Mouse (Mus musculus): ENCODE measurements around the gene Stk24. TPM values are rescaled to one million over a fixed set of nuclear protein-coding genes. Genes with fewer than 3 reads are reported as not detected.

Stk24 gene
- polyA plus RNA-seq, 1 experiment from 2014 or later, result 48.9 TPM

GRCm38 (mm10) chr14:121311083-121311482 is 68.7 kb downstream of the Stk24 start:
- Histone ChIP-seq H3K9me3 (ENCODE audit: control insufficient read depth, low read length) (no peaks in the 10 kb centered on the region), H3K4me1 (ENCODE audit: control insufficient read depth in 2 of 2, insufficient read depth in 2 of 2, low read length in 2 of 2) (peaks cover 53 to 77% of the 10 kb centered on the region in 2 experiments), H3K4me2 (ENCODE audit: low read length) (no peak overlapping the region), H3K27ac (replicated peaks in 1 of 2; ENCODE audit: control insufficient read depth in 1 of 2, insufficient read depth in 1 of 2, low read depth in 2 of 2, low read length in 2 of 2) (no peak overlapping the region), H3K4me3 (ENCODE audit: control insufficient read depth in 1 of 2, insufficient read depth in 1 of 2, low read depth in 1 of 2, low read length in 2 of 2) (no peak overlapping the region), H3K27me3 (ENCODE audit: control insufficient read depth, insufficient read depth, low read length) (no peaks in the 10 kb centered on the region), H3K36me3 (ENCODE audit: control insufficient read depth, insufficient read depth, low read length) (peaks cover 13% of the 10 kb centered on the region), H3K9ac (ENCODE audit: low read length) (no peak overlapping the region)
- WGBS, result 77% methylated on average over 2 of the region's 2 CpGs
- no peak for ATAC-seq (ENCODE audit: insufficient number of reproducible peaks, insufficient read depth, low FRiP score, low read depth)

- Histone ChIP-seq H3K27ac (replicated peaks in 1 of 2; ENCODE audit: control insufficient read depth in 1 of 2, insufficient read depth in 1 of 2, low read depth in 2 of 2, low read length in 2 of 2) (peak overlapping the region in 1 of 2 experiments; percentile 12; a peak in 1 of 4 replicates), H3K9me3 (ENCODE audit: control insufficient read depth, low read length) (no peaks in the 10 kb centered on the region), H3K4me1 (ENCODE audit: control insufficient read depth in 2 of 2, insufficient read depth in 2 of 2, low read length in 2 of 2) (peaks cover 48 to 75% of the 10 kb centered on the region in 2 experiments), H3K27me3 (ENCODE audit: control insufficient read depth, insufficient read depth, low read length) (no peaks in the 10 kb centered on the region), H3K9ac (ENCODE audit: low read length) (no peak overlapping the region), H3K4me2 (ENCODE audit: low read length) (no peak overlapping the region), H3K4me3 (ENCODE audit: control insufficient read depth in 1 of 2, insufficient read depth in 1 of 2, low read depth in 1 of 2, low read length in 2 of 2) (no peak overlapping the region), H3K36me3 (ENCODE audit: control insufficient read depth, insufficient read depth, low read length) (peaks cover 13% of the 10 kb centered on the region)
- ATAC-seq (ENCODE audit: insufficient number of reproducible peaks, insufficient read depth, low FRiP score, low read depth), result no peak
- WGBS, result 64% methylated on average over 6 of the region's 6 CpGs
These were observed 69.3 kb downstream of the Stk24 start for GRCm38 (mm10) chr14:121310325-121311080.

GRCm38 (mm10) chr14:121309909-121310308 is 69.9 kb downstream of the Stk24 start:
- H3K9me3 ChIP-seq (ENCODE audit: control insufficient read depth, low read length), result no peaks in the 10 kb centered on the region
- no peaks in the 10 kb centered on the region for H3K27me3 ChIP-seq (ENCODE audit: control insufficient read depth, insufficient read depth, low read length)
- WGBS, result 70% methylated on average over 3 of the region's 3 CpGs
- H3K4me1 ChIP-seq (ENCODE audit: control insufficient read depth in 2 of 2, insufficient read depth in 2 of 2, low read length in 2 of 2), result peaks cover 44 to 73% of the 10 kb centered on the region in 2 experiments
- no peak overlapping the region for H3K4me2 ChIP-seq (ENCODE audit: low read length)
- H3K4me3 ChIP-seq (ENCODE audit: control insufficient read depth in 1 of 2, insufficient read depth in 1 of 2, low read depth in 1 of 2, low read length in 2 of 2), result no peak overlapping the region
- H3K9ac ChIP-seq (ENCODE audit: low read length), result no peak overlapping the region
- ATAC-seq (ENCODE audit: insufficient number of reproducible peaks, insufficient read depth, low FRiP score, low read depth), result no peak
- H3K27ac ChIP-seq (replicated peaks in 1 of 2; ENCODE audit: control insufficient read depth in 1 of 2, insufficient read depth in 1 of 2, low read depth in 2 of 2, low read length in 2 of 2), result peak overlapping the region in 1 of 2 experiments; percentile 12; a peak in 1 of 4 replicates
- H3K36me3 ChIP-seq (ENCODE audit: control insufficient read depth, insufficient read depth, low read length), result peaks cover 13% of the 10 kb centered on the region

GRCm38 (mm10) chr14:121305316-121306064 is 74.3 kb downstream of the Stk24 start:
- no peak overlapping the region for H3K27ac ChIP-seq (replicated peaks in 1 of 2; ENCODE audit: control insufficient read depth in 1 of 2, insufficient read depth in 1 of 2, low read depth in 2 of 2, low read length in 2 of 2)
- WGBS, result 65% methylated on average over 8 of the region's 8 CpGs

GRCm38 (mm10) chr14:121304523-121304922 is 75.3 kb downstream of the Stk24 start:
- no peaks in the 10 kb centered on the region for H3K27me3 ChIP-seq (ENCODE audit: control insufficient read depth, insufficient read depth, low read length)
- peaks cover 46% of the 10 kb centered on the region for H3K36me3 ChIP-seq (ENCODE audit: control insufficient read depth, insufficient read depth, low read length)
- peaks cover 11 to 35% of the 10 kb centered on the region in 2 experiments for H3K4me1 ChIP-seq (ENCODE audit: control insufficient read depth in 2 of 2, insufficient read depth in 2 of 2, low read length in 2 of 2)
- no peak overlapping the region for H3K27ac ChIP-seq (replicated peaks in 1 of 2; ENCODE audit: control insufficient read depth in 1 of 2, insufficient read depth in 1 of 2, low read depth in 2 of 2, low read length in 2 of 2)
- H3K4me3 ChIP-seq (ENCODE audit: control insufficient read depth in 1 of 2, insufficient read depth in 1 of 2, low read depth in 1 of 2, low read length in 2 of 2), result no peak overlapping the region
- no peaks in the 10 kb centered on the region for H3K9me3 ChIP-seq (ENCODE audit: control insufficient read depth, low read length)
- no peak overlapping the region for H3K9ac ChIP-seq (ENCODE audit: low read length)
- H3K4me2 ChIP-seq (ENCODE audit: low read length), result no peak overlapping the region
- 36% methylated on average over 7 of the region's 7 CpGs for WGBS
- ATAC-seq (ENCODE audit: insufficient number of reproducible peaks, insufficient read depth, low FRiP score, low read depth), result no peak

More at GRCm38 (mm10) chr14:121305316-121306064, 74.3 kb downstream of the Stk24 start:
- Histone ChIP-seq H3K36me3 (ENCODE audit: control insufficient read depth, insufficient read depth, low read length) (peaks cover 36% of the 10 kb centered on the region), H3K4me3 (ENCODE audit: control insufficient read depth in 1 of 2, insufficient read depth in 1 of 2, low read depth in 1 of 2, low read length in 2 of 2) (no peak overlapping the region), H3K9me3 (ENCODE audit: control insufficient read depth, low read length) (no peaks in the 10 kb centered on the region), H3K27me3 (ENCODE audit: control insufficient read depth, insufficient read depth, low read length) (no peaks in the 10 kb centered on the region), H3K4me1 (ENCODE audit: control insufficient read depth in 2 of 2, insufficient read depth in 2 of 2, low read length in 2 of 2) (peaks cover 19 to 45% of the 10 kb centered on the region in 2 experiments), H3K9ac (ENCODE audit: low read length) (no peak overlapping the region), H3K4me2 (ENCODE audit: low read length) (no peak overlapping the region)
- no peak for ATAC-seq (ENCODE audit: insufficient number of reproducible peaks, insufficient read depth, low FRiP score, low read depth)

GRCm38 (mm10) chr14:121299093-121299492 is 80.7 kb downstream of the Stk24 start:
- H3K4me1 ChIP-seq (ENCODE audit: control insufficient read depth in 2 of 2, insufficient read depth in 2 of 2, low read length in 2 of 2), result peaks cover under 1 to 10% of the 10 kb centered on the region in 2 experiments; a peak in 3 of 4 replicates
- no peak overlapping the region for H3K9ac ChIP-seq (ENCODE audit: low read length)
- WGBS, result 82% methylated on average over 9 of the region's 9 CpGs
- H3K4me2 ChIP-seq (ENCODE audit: low read length), result no peak overlapping the region
- H3K36me3 ChIP-seq (ENCODE audit: control insufficient read depth, insufficient read depth, low read length), result peaks cover 74% of the 10 kb centered on the region
- no peak overlapping the region for H3K4me3 ChIP-seq (ENCODE audit: control insufficient read depth in 1 of 2, insufficient read depth in 1 of 2, low read depth in 1 of 2, low read length in 2 of 2)
- no peak overlapping the region for H3K27ac ChIP-seq (replicated peaks in 1 of 2; ENCODE audit: control insufficient read depth in 1 of 2, insufficient read depth in 1 of 2, low read depth in 2 of 2, low read length in 2 of 2)
- H3K27me3 ChIP-seq (ENCODE audit: control insufficient read depth, insufficient read depth, low read length), result no peaks in the 10 kb centered on the region
- ATAC-seq (ENCODE audit: insufficient number of reproducible peaks, insufficient read depth, low FRiP score, low read depth), result no peak
- H3K9me3 ChIP-seq (ENCODE audit: control insufficient read depth, low read length), result no peaks in the 10 kb centered on the region

GRCm38 (mm10) chr14:121298537-121298936 is 81.3 kb downstream of the Stk24 start:
- Histone ChIP-seq H3K27ac (replicated peaks in 1 of 2; ENCODE audit: control insufficient read depth in 1 of 2, insufficient read depth in 1 of 2, low read depth in 2 of 2, low read length in 2 of 2) (no peak overlapping the region), H3K4me2 (ENCODE audit: low read length) (no peak overlapping the region), H3K9me3 (ENCODE audit: control insufficient read depth, low read length) (no peaks in the 10 kb centered on the region), H3K4me3 (ENCODE audit: control insufficient read depth in 1 of 2, insufficient read depth in 1 of 2, low read depth in 1 of 2, low read length in 2 of 2) (no peak overlapping the region), H3K27me3 (ENCODE audit: control insufficient read depth, insufficient read depth, low read length) (no peaks in the 10 kb centered on the region), H3K4me1 (ENCODE audit: control insufficient read depth in 2 of 2, insufficient read depth in 2 of 2, low read length in 2 of 2) (peaks cover 0 to 5% of the 10 kb centered on the region in 2 experiments; a peak in 2 of 4 replicates), H3K36me3 (ENCODE audit: control insufficient read depth, insufficient read depth, low read length) (peaks cover 80% of the 10 kb centered on the region), H3K9ac (ENCODE audit: low read length) (no peak overlapping the region)
- WGBS, result 84% methylated on average over 5 of the region's 5 CpGs
- no peak for ATAC-seq (ENCODE audit: insufficient number of reproducible peaks, insufficient read depth, low FRiP score, low read depth)

Measured in heart, embryonic 14.5 days (tissue).